Comparison of ENCODE assay signal across 15 mouse cellular contexts in the genomic region with DNA sequence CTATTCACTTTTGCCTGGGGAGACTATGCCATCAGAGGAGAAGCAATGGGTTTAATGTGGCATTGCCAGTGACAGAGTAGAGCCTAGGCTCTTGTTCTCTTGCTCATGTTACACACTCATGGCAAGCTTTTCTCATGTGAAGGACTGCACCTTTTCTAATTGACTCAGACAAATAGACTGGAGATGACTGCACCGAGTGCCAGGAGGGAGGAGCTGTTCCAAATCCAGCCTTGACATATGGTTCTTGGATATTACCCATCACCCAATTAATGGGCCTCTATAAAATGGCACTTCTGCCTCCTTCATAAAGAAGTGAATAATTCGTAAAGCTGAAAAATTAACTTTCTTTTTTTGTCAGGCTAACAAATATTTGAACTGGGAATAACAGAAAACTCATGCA.
"Had no signal": no experiment of that assay in that cellular context is flagged by ENCODE, and none has a peak within 500 bp of the region (broad histone marks: within the 10 kb centered on the region; RNA-seq: fewer than 3 reads in every experiment).

No protein-coding gene starts in this region.

- H3K9ac ChIP-seq: liver, embryonic 15.5 days had no signal

- H3K27ac ChIP-seq: kidney, postnatal 0 days; left cerebral cortex, adult 2 months; limb, embryonic 10.5 days; liver, embryonic 15.5 days; midbrain, embryonic 10.5 days had no signal

- H3K4me2 ChIP-seq: liver, embryonic 11.5 days; liver, embryonic 15.5 days had no signal

- ATAC-seq: lung, postnatal 0 days had no signal

- DNase-seq: kidney, adult 9 months; lung, adult 2 months; lung, postnatal 4 days; midbrain, embryonic 14.5 days; right cerebral cortex, adult 18-20 months; right cerebral cortex, postnatal 25 days; thymus, postnatal 36 days had no signal

- H3K36me3 ChIP-seq: limb, embryonic 10.5 days; liver, embryonic 15.5 days; midbrain, embryonic 10.5 days had no signal

- H3K4me3 ChIP-seq: left cerebral cortex, adult 2 months; limb, embryonic 10.5 days; liver, embryonic 15.5 days; midbrain, embryonic 10.5 days; myocyte had no signal

- H3K9me3 ChIP-seq: limb, embryonic 10.5 days; liver, embryonic 15.5 days; midbrain, embryonic 10.5 days had no signal

- H3K4me1 ChIP-seq: limb, embryonic 10.5 days; midbrain, embryonic 10.5 days had no signal
